Mouse (Mus musculus): ENCODE measurements around the gene St3gal6. TPM values are rescaled to one million over a fixed set of nuclear protein-coding genes. Genes with fewer than 3 reads are reported as not detected.

Gene St3gal6
- total and polyA plus RNA-seq, 3 experiments = 104 to 327 (median 166) TPM

GRCm38 (mm10) chr16:58450648-58451047, 73.4 kb downstream of the St3gal6 start:
- Histone ChIP-seq H3K36me3 (replicated peaks) (peaks cover 54% of the 10 kb centered on the region), H3K4me1 (ENCODE audit: insufficient read depth, low read depth, low read length) (peaks cover 49% of the 10 kb centered on the region)
- no peak for TF ChIP-seq POLR2AphosphoS5 (IDR thresholded peaks at IDR 0.05; ENCODE audit: insufficient replicate concordance, low read depth, low read length)
- no peak for TF ChIP-seq GATA1 (IDR thresholded peaks at IDR 0.05; ENCODE audit: borderline replicate concordance, low read length)

GRCm38 (mm10) chr16:58449073-58449472, 75.0 kb downstream of the St3gal6 start:
- DNase-seq (ENCODE audit: low spot score) (no peak), ATAC-seq (ENCODE audit: extremely low read depth, insufficient number of reproducible peaks, low FRiP score, poor library complexity, severe bottlenecking) (no peak)
- Histone ChIP-seq H3K36me3 (replicated peaks) (peaks cover 55% of the 10 kb centered on the region), H3K9me3 (replicated peaks) (no peaks in the 10 kb centered on the region), H3K4me1 (ENCODE audit: insufficient read depth, low read depth, low read length) (peaks cover 38% of the 10 kb centered on the region), H3K4me3 (ENCODE audit: low read depth, low read length) (no peak overlapping the region), H3K27me3 (ENCODE audit: insufficient read depth, low read length) (no peaks in the 10 kb centered on the region)
- no peak for TF ChIP-seq TAL1 (conservative IDR thresholded peaks at IDR 0.05; ENCODE audit: low read depth, low read length)
- TF ChIP-seq CTCF (IDR thresholded peaks at IDR 0.05; ENCODE audit: low read depth, low read length) = no peak
- TF ChIP-seq GATA1 (IDR thresholded peaks at IDR 0.05; ENCODE audit: borderline replicate concordance, low read length) = no peak
- TF ChIP-seq GATA2 (IDR thresholded peaks at IDR 0.05; ENCODE audit: borderline replicate concordance, low read depth, low read length) = no peak
- TF ChIP-seq POLR2AphosphoS5 (IDR thresholded peaks at IDR 0.05; ENCODE audit: insufficient replicate concordance, low read depth, low read length) = no peak

More at GRCm38 (mm10) chr16:58450648-58451047, 73.4 kb downstream of the St3gal6 start:
- no peak for DNase-seq (ENCODE audit: low spot score)
- Histone ChIP-seq H3K27me3 (ENCODE audit: insufficient read depth, low read length) (no peaks in the 10 kb centered on the region), H3K4me3 (ENCODE audit: low read depth, low read length) (no peak overlapping the region), H3K9me3 (replicated peaks) (no peaks in the 10 kb centered on the region)
- ATAC-seq (ENCODE audit: extremely low read depth, insufficient number of reproducible peaks, low FRiP score, poor library complexity, severe bottlenecking) = no peak

GRCm38 (mm10) chr16:58446281-58447259, 77.5 kb downstream of the St3gal6 start:
- ATAC-seq (ENCODE audit: extremely low read depth, insufficient number of reproducible peaks, low FRiP score, poor library complexity, severe bottlenecking) = no peak
- H3K9me3 ChIP-seq (replicated peaks) = no peaks in the 10 kb centered on the region
- H3K36me3 ChIP-seq (replicated peaks) = peaks cover 48% of the 10 kb centered on the region
- peaks cover 18% of the 10 kb centered on the region for H3K4me1 ChIP-seq (ENCODE audit: insufficient read depth, low read depth, low read length)
- no peak overlapping the region for H3K4me3 ChIP-seq (ENCODE audit: low read depth, low read length)
- no peak for DNase-seq (ENCODE audit: low spot score)
- H3K27me3 ChIP-seq (ENCODE audit: insufficient read depth, low read length) = no peaks in the 10 kb centered on the region
- TF ChIP-seq POLR2AphosphoS5 (IDR thresholded peaks at IDR 0.05; ENCODE audit: insufficient replicate concordance, low read depth, low read length) (no peak), TAL1 (conservative IDR thresholded peaks at IDR 0.05; ENCODE audit: low read depth, low read length) (no peak), CTCF (IDR thresholded peaks at IDR 0.05; ENCODE audit: low read depth, low read length) (no peak), GATA1 (IDR thresholded peaks at IDR 0.05; ENCODE audit: borderline replicate concordance, low read length) (no peak), GATA2 (IDR thresholded peaks at IDR 0.05; ENCODE audit: borderline replicate concordance, low read depth, low read length) (no peak)

- Histone ChIP-seq H3K27me3 (ENCODE audit: insufficient read depth, low read length) (no peaks in the 10 kb centered on the region), H3K36me3 (replicated peaks) (peaks cover 39% of the 10 kb centered on the region), H3K4me1 (ENCODE audit: insufficient read depth, low read depth, low read length) (peaks cover 11% of the 10 kb centered on the region), H3K9me3 (replicated peaks) (no peaks in the 10 kb centered on the region), H3K4me3 (ENCODE audit: low read depth, low read length) (no peak overlapping the region)
- TF ChIP-seq CTCF (IDR thresholded peaks at IDR 0.05; ENCODE audit: low read depth, low read length) (0 out of 2 replicates have a peak, but pooled peaks have one; percentile 11), GATA1 (IDR thresholded peaks at IDR 0.05; ENCODE audit: borderline replicate concordance, low read length) (no peak)
- ATAC-seq (ENCODE audit: extremely low read depth, insufficient number of reproducible peaks, low FRiP score, poor library complexity, severe bottlenecking) = no peak
- DNase-seq (ENCODE audit: low spot score) = no peak
Measured at GRCm38 (mm10) chr16:58444735-58445134, 79.3 kb downstream of the St3gal6 start.

- ATAC-seq (ENCODE audit: extremely low read depth, insufficient number of reproducible peaks, low FRiP score, poor library complexity, severe bottlenecking) = no peak
- Histone ChIP-seq H3K4me1 (ENCODE audit: insufficient read depth, low read depth, low read length) (peaks cover 3% of the 10 kb centered on the region; the same call in 1 of the 2 replicates), H3K9me3 (replicated peaks) (no peaks in the 10 kb centered on the region), H3K36me3 (replicated peaks) (peaks cover 27% of the 10 kb centered on the region), H3K27me3 (ENCODE audit: insufficient read depth, low read length) (no peaks in the 10 kb centered on the region), H3K4me3 (ENCODE audit: low read depth, low read length) (no peak overlapping the region)
- TF ChIP-seq GATA1 (IDR thresholded peaks at IDR 0.05; ENCODE audit: borderline replicate concordance, low read length) (no peak), GATA2 (IDR thresholded peaks at IDR 0.05; ENCODE audit: borderline replicate concordance, low read depth, low read length) (no peak), CTCF (IDR thresholded peaks at IDR 0.05; ENCODE audit: low read depth, low read length) (no peak)
- no peak for DNase-seq (ENCODE audit: low spot score)
Measured at GRCm38 (mm10) chr16:58432384-58432783, 91.7 kb downstream of the St3gal6 start.

GRCm38 (mm10) chr16:58430246-58430645, 93.8 kb downstream of the St3gal6 start:
- no peak overlapping the region for H3K4me3 ChIP-seq (ENCODE audit: low read depth, low read length)
- peaks cover 24% of the 10 kb centered on the region for H3K36me3 ChIP-seq (replicated peaks)
- no peaks in the 10 kb centered on the region for H3K27me3 ChIP-seq (ENCODE audit: insufficient read depth, low read length)
- H3K9me3 ChIP-seq (replicated peaks) = no peaks in the 10 kb centered on the region
- H3K4me1 ChIP-seq (ENCODE audit: insufficient read depth, low read depth, low read length) = peaks cover under 1% of the 10 kb centered on the region; the same call in 1 of the 2 replicates
- DNase-seq (ENCODE audit: low spot score) (no peak), ATAC-seq (ENCODE audit: extremely low read depth, insufficient number of reproducible peaks, low FRiP score, poor library complexity, severe bottlenecking) (no peak)
- no peak for TF ChIP-seq CTCF (IDR thresholded peaks at IDR 0.05; ENCODE audit: low read depth, low read length)
- TF ChIP-seq GATA2 (IDR thresholded peaks at IDR 0.05; ENCODE audit: borderline replicate concordance, low read depth, low read length) = no peak
- no peak for TF ChIP-seq POLR2AphosphoS5 (IDR thresholded peaks at IDR 0.05; ENCODE audit: insufficient replicate concordance, low read depth, low read length)
- TF ChIP-seq TAL1 (conservative IDR thresholded peaks at IDR 0.05; ENCODE audit: low read depth, low read length) = no peak
- no peak for TF ChIP-seq GATA1 (IDR thresholded peaks at IDR 0.05; ENCODE audit: borderline replicate concordance, low read length)
